Mouse (Mus musculus): Measurements from ENCODE around the gene Msrb3. TPM values are rescaled to one million over a fixed set of nuclear protein-coding genes. Genes with fewer than 3 reads are reported as not detected.

Msrb3 gene
- total RNA-seq, 2 experiments from 2014 or later = 4.2 to 4.3 TPM

DNA sequence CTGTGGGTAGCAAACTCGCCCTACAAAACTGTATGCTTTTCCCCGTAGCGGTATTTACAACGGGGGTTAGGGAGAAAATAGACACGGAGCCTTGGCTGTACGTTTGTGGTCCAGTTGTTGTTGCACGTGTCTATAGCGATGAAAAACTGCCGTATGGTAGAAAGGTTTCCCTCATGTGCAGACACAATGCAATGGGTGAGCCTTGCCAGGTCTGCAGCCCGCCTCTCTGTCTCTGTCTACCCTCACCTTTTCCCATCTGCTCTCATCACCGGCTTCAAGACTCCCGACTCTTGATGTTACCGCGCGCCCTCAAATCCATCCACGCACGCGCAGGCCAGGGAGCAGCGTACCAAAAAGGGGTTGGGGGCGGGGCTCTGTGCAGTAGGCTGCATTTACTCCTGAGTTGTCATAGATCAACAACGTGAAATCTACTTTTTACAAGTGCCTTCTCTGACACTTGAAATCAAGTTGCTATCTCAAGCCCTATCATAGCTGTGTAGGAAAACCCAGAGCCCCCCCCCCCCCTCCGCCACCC, 29.6 kb downstream of the Msrb3 start:
- no peak for DNase-seq (ENCODE audit: extremely low spot score in 1 of 2, low spot score in 1 of 2)

DNA sequence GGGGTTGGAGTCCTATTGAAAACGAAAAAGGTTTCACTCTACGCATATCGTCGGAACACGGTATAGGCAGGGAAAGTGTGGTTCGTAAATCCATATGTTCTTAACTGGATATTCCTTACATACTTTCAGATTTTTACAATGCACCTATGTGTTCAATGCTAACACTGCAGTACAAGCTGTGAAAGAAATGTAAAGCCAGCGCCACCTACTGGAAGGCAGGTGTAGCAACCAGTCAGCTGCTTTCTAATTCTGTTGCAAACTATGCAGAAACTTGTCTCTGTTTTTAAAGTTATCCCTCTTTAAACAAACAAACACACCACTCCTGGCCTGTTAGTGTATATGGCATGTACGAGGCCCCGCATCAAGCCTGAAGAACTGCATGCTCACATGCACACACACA, 34.5 kb downstream of the Msrb3 start:
- peak; percentile 44 to 85 for DNase-seq (ENCODE audit: extremely low spot score in 1 of 2, low spot score in 1 of 2)

DNA sequence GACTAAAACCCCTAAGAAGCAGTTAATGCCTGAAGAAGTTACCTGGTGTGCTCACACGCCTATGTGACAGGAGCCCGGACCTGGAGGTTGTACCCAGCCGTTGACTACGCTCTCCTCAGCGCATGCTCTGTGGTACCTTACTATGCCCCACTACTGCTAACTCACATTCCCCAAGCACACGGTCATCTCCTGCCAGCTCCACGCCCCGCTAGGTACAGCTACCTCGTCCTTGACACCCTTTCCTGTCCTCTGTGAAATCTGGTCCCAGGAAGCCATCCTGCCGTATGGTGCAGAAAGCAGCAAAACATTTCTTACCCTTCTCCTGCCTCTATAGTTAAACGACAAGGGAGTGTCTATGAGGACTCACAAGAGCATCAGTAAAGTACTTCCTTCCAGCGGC, 37.2 kb downstream of the Msrb3 start:
- no peak for DNase-seq (ENCODE audit: extremely low spot score in 1 of 2, low spot score in 1 of 2)

DNA sequence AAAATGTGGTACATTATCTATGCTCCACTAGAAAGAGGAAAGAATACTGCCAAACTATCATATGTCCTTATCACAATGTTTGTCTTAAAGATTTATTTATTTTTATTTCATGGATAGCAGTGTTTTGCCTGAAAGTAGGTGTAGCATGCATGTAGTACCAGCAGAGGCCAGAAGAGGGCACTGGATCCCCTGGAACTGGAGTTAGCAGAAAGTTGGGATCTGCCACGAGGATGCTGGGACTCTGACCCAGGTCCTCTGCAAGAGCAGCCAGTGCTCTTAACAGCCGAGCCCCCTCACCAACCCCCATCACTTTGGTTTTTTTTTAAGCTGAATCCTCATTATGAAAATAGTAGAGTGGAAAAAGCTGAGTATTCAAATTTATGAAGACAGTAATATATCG, 37.7 kb downstream of the Msrb3 start:
- DNase-seq (ENCODE audit: extremely low spot score in 1 of 2, low spot score in 1 of 2) = peak in 1 of 2 experiments; percentile 43

DNA sequence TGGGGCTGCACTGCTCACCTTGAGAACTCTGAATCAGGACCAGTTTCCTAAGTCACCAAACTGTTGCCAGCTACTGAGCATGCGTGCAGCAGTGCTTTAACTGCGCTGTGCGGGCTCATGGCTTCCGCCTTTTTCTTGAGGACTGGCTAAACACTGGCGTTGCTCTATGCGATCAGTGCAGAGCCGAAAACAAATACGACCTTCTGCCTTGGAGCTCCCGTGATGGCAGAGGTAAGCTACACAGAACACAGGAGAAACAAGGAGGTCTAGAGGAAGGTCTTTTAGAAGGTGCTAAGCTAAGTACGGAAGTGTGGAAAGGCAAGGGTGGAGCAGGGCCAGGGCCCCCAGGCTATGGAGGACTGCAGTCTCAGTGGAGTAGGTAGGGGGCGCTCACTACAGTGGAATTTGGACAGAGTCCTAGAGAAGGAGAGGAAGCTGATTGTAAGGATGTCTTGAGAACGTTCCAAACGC, 41.3 kb downstream of the Msrb3 start:
- DNase-seq (ENCODE audit: extremely low spot score in 1 of 2, low spot score in 1 of 2) = peak in 1 of 2 experiments; percentile 31

DNA sequence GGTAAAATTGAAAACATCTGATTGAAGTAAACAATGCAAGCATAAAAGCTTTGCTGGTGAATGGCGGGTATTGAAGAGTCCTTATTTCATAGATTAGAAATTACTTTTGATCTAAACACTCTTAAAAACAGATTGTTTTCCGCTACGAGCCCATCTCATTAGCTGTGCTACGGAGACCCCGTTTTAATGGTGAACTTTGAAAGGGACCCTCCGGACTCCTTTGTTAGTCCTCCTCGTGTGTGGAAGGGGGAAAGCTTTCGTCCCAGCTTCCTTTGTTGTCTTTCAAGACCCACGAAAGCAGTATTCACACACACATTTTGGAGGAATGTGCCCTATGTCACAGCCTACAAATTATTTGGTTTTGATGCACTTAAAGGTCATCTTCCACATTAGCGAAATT, 44.6 kb downstream of the Msrb3 start:
- DNase-seq (ENCODE audit: extremely low spot score in 1 of 2, low spot score in 1 of 2) = no peak

DNA sequence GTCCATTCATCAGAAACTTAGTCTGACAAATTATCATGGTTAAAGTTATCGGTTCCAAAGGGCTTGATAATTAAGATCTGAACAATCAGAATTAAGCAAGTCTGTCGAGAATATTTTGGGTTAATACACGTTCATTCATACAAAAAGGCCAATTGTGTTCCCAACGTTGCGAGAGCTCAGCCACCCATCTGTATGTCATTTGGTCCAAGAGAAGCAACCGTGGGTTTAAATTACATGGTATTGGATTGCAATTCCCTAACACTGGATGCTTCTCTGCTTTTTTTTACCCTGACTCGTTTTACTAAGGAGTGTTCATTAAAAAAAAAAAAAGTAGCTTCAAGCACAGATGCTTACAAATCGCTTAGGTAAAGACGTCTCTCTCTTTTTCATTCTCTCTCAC, 45.1 kb downstream of the Msrb3 start:
- no peak for DNase-seq (ENCODE audit: extremely low spot score in 1 of 2, low spot score in 1 of 2)

DNA sequence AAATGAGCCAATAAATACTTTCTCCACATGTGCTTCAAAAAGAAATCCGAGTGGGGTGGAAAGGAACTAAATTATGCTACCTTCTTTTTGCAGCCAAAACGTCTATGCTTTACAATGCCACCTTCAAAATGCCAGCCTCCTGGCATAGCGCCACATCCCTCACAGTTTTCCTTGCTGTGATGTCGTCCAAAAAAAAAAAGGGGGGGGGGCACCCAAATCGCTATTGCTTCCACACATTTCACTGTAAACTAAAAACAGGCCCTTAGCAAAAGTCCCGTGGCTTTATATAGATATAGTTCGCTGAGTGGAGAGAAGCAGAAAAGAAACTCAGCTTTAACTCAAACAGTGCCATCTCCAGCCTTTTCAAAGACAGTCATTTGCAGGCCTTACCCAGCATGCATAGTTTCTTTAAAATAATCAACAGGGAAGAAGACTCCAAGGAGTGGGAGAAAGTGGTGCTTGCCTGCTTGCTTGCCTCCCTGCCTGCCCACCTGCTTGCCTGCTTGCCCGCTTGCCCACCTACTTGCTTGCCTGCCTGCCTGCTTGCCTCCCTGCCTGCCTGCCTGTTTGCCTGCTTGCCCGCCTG, 47.6 kb downstream of the Msrb3 start:
- DNase-seq (ENCODE audit: extremely low spot score in 1 of 2, low spot score in 1 of 2) = no peak

DNA sequence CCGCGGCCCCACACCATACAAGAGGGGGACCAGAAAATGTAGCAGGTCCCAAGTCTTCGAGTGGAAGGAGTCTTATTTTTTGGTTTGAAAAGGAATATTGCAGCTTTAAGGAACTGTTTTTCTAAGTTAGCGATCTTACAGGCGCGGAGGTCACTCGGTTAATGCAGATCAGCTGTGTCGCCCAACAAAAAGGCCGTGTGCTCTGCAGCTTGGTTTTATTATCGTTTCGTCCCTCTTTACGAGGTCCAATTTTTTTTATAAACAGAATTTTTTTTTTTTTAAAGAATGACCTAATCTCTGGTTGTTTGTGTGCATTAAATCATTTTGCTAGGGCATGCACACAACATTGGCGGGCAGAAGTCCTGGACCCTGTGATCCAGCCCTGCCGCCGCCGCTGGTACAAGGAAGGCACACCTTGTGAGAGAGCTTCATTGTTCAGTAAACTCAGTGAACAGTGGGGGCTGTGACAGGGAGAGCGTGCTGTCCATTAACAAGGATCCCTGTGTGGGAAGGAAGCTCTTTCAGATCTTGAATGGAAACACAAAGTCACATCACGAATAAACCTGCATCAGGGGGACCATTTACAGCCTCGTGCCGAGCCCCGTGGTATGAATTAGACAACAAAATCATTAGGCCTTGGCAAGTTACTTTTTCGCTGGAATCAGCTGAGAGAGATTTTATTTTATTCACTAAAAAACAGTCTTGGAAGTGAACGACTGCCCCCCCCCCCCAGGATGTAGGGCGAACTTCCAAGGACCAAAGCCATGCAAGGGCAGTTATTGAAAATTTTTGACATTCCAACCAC, 48.3 kb downstream of the Msrb3 start:
- no peak for DNase-seq (ENCODE audit: extremely low spot score in 1 of 2, low spot score in 1 of 2)

DNA sequence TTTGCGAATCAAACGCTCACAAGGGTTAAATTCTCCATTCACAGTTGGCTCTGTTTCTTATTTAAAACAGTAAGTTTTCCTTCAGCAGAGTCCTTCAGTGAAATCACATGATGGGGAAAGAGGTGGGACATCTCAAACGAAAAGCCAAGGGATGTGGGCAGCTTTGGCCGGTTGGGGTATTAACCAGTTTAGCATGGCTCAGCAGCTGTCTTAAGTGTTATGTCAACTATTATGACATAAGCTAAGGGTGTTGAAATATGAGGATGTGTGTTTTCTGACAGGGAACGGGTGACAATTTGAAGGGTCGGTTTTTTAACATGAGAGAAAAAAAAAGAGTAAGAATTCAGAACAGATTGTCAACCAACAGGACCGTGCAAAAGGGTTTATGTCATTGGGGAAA, 50.2 kb downstream of the Msrb3 start:
- no peak for DNase-seq (ENCODE audit: extremely low spot score in 1 of 2, low spot score in 1 of 2)

DNA sequence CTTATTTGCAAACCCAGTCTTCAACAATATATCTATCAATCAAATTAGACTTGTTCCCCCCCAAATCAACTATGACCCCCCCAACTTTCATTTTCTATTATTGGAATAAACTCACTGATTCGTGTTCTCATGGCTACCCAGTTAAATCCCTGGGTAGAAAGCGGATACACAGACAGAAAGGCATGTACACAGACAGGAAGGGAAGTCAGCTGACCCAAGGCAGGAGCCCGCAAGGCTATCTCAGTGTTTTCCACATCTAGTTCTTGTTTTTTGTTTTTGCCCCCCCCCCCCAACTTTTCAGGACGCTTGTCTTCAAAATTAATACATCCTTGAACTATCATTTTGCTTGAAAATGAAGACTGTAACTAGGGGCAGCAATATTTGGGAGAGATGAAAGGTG, 51.1 kb downstream of the Msrb3 start:
- no peak for DNase-seq (ENCODE audit: extremely low spot score in 1 of 2, low spot score in 1 of 2)

DNA sequence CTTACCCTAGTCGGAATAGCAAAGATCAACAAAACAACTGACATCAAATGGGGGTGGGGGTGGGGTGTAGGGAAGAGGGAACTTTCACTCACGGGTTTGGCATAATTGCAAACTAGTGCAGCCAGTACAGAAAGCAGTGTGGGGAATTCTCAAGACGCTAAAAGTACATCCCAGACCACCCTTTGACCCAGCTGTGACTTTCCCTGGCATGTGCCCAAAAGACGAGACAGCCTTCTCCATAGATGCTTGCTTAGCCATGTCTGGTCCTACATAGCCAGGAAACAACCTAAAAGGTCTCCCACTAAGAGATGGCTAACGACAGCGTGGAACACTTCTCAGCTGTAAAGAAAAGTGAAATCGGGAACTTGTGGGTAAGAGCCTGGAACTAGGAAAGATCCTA, 58.9 kb downstream of the Msrb3 start:
- no peak for DNase-seq (ENCODE audit: extremely low spot score in 1 of 2, low spot score in 1 of 2)

DNA sequence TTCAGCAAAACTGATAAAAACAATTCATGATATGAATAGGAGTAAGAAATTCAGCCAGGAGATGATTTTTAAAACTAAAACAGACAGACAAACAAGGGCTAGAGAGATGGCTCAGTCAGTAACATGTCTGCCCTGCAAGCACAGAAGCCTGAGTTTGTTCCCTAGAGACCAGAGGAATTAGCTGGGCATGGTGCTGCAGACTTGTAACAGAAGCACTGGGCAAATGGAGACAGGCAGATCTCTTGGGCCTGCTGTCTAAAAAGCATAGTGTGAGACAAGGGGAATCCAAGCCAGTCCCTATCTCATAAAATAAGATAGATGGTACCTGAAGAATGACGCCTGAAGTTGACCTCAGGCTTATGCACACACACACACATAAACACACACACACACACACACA, 64.4 kb downstream of the Msrb3 start:
- DNase-seq (ENCODE audit: extremely low spot score in 1 of 2, low spot score in 1 of 2) = no peak

DNA sequence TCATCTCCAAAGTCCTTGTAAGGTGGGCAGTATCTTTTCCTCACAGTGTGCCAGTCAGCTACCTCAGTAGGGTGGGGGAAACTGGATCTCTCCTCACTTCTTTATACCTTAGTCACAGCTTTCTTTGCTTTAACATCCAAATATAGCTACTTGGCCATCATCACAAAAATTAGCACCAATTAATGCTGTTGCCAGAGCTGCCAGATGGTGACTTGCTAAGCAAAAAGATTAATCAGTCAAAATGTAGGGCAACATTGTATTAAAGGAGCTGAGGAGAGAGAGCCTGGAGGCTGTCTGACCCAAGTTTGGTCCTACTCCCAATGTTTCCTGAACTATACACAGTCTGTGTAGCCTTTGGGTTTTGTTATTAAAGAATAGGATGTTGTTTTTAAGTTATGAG, 65.1 kb downstream of the Msrb3 start:
- DNase-seq (ENCODE audit: extremely low spot score in 1 of 2, low spot score in 1 of 2) = no peak

DNA sequence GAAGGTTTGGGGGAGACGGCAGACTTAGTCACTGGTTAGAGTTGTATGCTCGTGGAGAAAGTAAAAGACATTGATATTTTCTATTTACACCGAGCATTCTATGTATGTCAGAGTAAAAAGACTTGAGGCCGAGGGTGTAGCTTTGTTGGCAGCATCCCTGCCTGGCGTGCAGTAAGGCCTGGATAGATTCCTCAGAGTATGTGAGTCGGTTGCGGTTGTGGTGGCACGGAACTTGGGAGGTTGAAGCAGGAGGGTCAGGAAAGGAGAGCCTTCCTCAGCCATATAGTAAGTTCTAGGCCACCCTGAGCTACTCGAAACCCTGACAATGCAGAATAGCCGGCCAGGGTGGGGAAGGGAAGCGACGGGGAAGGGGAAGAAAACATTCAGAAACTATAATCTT, 71.1 kb downstream of the Msrb3 start:
- DNase-seq (ENCODE audit: extremely low spot score in 1 of 2, low spot score in 1 of 2) = no peak

DNA sequence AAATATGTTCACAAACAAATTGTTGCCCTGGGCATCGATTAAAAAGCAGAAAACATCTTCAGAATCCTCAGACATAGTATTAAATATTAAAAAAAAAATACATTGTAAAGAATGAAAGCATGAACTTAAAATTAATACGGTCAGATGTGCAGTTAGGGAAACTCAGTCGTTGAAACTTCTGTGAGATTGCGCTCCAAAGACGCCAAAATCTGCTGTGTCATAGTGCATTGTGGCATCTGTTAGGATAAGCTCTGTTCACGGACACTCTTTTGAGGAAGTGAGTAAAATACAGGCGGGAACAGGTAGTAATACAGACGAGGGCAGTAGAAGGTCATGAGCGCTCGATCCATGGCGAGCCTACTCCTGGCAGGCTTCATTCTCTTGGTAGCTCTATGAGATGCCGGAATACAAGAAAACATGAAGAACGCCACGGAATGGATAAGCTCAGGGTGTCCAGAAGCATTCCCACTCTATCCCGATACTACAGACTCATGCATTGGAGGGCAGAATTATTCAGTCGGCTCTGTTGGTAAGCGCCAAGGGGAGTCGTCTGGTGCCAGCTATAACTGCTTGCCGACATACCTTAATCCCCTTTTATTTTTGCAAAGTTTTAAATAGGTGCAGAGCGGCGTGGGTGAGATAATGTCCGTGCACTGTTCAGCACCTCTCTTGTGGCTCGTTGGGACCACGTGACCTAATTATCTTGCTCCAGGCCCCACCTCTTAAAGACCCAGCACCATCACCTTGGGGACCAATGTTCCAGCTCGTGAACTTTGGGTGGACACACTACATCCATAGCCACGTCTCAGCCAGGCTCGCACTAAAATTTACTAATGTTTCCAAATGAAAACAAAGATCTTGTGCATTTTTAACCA, 71.9 kb downstream of the Msrb3 start:
- no peak for DNase-seq (ENCODE audit: extremely low spot score in 1 of 2, low spot score in 1 of 2)

DNA sequence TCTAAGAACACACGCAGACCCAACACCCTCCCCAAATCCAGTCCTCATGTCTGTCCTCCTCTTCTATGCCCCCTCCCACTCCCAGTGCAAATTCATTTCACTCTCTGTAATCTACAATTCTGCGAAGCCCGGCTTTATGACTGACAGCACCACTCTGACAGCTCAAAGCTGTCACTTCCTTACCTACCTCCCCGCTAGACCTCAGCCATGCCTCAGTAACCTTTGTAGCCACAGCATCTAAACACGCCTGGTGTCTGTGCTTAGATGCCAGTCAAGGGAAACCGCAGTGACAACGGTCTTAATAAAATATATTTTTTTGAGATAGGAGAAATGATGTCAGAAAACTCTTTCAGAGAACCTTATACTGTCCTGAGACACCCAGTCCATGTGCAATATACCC, 72.5 kb downstream of the Msrb3 start:
- DNase-seq (ENCODE audit: extremely low spot score in 1 of 2, low spot score in 1 of 2) = no peak

DNA sequence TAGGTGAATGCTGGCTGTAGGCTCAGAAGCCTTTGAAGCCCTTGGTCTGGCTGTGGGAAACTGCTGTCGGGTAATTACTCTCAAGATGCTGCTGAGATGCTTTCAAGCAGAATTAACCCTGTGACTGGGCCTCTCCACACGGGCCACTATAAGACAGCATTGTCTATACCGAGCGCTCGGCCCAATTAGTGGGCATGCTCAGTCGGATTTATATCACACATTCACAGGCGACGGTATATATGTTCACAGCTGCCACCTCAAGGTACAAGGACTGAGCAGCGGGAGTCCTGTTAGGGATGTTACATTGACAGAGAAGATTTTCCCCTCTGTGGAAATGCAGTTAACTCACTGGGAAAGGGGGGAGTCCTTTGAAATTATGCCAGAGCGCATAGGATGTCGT, 73.3 kb downstream of the Msrb3 start:
- DNase-seq (ENCODE audit: extremely low spot score in 1 of 2, low spot score in 1 of 2) = no peak

DNA sequence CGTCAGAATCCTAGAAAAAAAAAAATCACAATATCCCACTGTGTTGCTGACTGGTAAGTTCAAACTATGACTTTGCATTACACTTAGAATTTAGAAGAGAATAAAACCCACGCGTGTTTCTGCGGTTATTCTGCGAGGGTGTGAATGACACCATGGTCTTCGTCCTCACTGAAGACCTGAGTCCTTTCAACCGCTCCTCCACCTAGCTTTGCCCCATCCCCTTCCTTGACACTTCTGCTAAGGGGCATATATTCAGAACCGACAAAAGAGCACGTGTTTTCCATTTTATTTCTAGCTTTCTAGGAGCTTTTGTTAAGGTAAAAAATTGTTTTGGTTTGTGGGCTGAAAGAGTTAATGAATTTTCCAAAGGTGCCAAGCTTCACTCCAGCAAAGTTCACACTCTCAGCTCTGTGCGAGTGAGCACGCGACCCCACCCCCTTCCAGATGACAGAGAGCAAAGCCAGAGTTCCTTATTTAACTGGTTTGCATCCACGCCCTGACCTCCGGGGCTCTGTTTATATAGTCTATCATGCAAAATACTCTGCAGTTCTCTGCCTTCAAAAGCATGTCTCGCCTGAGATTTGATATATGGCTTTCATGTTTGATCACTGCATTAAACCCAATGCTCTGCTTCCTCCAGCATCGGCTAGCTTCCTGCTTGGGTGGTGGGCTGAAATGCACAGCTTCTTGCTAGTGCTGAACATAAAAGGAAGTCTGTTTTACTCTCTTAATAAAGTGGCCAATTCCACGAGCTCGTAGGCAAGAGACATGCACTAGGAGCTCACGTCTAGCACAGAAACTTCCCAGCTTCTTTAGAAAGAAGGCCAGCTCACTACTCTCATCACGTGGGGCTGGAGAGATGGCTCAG, 77.2 kb downstream of the Msrb3 start:
- no peak for DNase-seq (ENCODE audit: extremely low spot score in 1 of 2, low spot score in 1 of 2)

DNA sequence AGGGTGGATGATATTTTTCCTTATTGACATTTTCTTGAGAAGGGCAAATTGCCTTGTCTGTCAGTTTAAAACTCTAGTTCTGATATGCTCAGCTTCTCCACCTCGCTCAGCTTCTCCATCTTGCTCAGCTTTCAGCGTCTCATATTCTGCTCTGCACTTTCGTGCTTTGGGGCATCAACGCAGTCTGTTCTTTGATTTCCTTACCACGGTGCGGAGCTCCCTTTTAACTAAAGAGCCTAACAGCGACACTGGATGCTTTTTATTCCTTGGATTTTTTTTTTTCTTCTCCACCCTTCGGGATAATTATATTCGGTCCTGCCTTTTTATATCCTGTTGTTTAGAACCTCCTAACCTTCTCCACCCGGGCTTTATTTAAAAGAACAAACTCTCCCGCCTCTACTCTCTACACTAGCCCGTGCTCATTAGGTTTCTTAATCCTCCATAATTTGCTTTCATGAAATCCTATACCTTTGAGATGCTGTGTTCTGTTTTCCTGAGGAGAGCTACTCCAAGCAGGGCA, 78.1 kb downstream of the Msrb3 start:
- no peak for DNase-seq (ENCODE audit: extremely low spot score in 1 of 2, low spot score in 1 of 2)

Data from layer of hippocampus, postnatal 25 days (tissue).